Mouse (Mus musculus) liver, embryonic 11.5 days (tissue): ENCODE results near the gene Wdr82. TPM values are rescaled to one million over a fixed set of nuclear protein-coding genes. Genes with fewer than 3 reads are reported as not detected.

ENCODE experiments used
- ATAC-seq: fragments of 200-750 bp; cut with Nextera tagmentation; replicated peaks from 2 replicates; pipeline ENCODE4 v1.8.0; 2017; ENCODE audit warnings: moderate number of reproducible peaks, mild to moderate bottlenecking, moderate TSS enrichment, moderate library complexity; ENCODE audit not compliant: low FRiP score
- DNase-seq: peaks from one replicate; pipeline ENCODE4 v3.0.0-alpha.2; 2017; ENCODE audit warnings: low spot score
- H3K27ac ChIP-seq: fragments of 300-500 bp; sonication (generic); 2 replicates; pipeline ENCODE4 v1.5.1; 2014; ENCODE audit warnings: mild to moderate bottlenecking, low read depth, low read length, control low read depth
- H3K27me3 ChIP-seq: fragments of 300-500 bp; sonication (generic); replicated peaks from 2 replicates; pipeline ENCODE4 v1.6.1; 2014; ENCODE audit warnings: low read length, mixed read lengths; ENCODE audit not compliant: control insufficient read depth, insufficient read depth
- H3K36me3 ChIP-seq: fragments of 300-500 bp; sonication (generic); 2 replicates; pipeline ENCODE4 v1.6.1; 2014; ENCODE audit warnings: mild to moderate bottlenecking, low read length, moderate library complexity, mixed read lengths; ENCODE audit not compliant: control insufficient read depth, insufficient read depth
- H3K4me1 ChIP-seq: fragments of 300-500 bp; sonication (generic); replicated peaks from 2 replicates; pipeline ENCODE4 v1.6.1; 2014; ENCODE audit warnings: low read length, mixed read lengths; ENCODE audit not compliant: control insufficient read depth, insufficient read depth
- H3K4me2 ChIP-seq: fragments of 300-500 bp; sonication (generic); 2 replicates; pipeline ENCODE4 v1.6.1; 2014; ENCODE audit warnings: mild to moderate bottlenecking, control low read depth, moderate library complexity
- H3K4me3 ChIP-seq: fragments of 300-500 bp; sonication (generic); 2 replicates; pipeline ENCODE4 v1.5.1; 2014; ENCODE audit warnings: low read depth, low read length, control low read depth
- H3K9ac ChIP-seq: fragments of 300-500 bp; sonication (generic); 2 replicates; pipeline ENCODE4 v1.6.1; 2014; ENCODE audit warnings: low read depth, low read length, control low read depth
- H3K9me3 ChIP-seq: fragments of 300-500 bp; sonication (generic); 2 replicates; pipeline ENCODE4 v1.6.1; 2016; ENCODE audit warnings: low read length, inconsistent platforms, mixed read lengths; ENCODE audit not compliant: control insufficient read depth
- WGBS: fragments of 180-500 bp; shearing (Covaris S2); extraction: QIAGEN DNeasy Blood & Tissue Kit; methylation state at CpG from one replicate; pipeline ENCODE4 v1.1.7; 2014; 5-methylcytosine and 5-hydroxymethylcytosine counted together
- polyA plus RNA-seq: library from polyadenylated mRNA; unstranded; fragments of >200 nt; fragmentation: Nextera tagmentation; extraction: Ambion mirVana; gene quantifications from 2 replicates; pipeline ENCODE4 v1.2.1, GENCODE M21; 2014

Gene Wdr82
- polyA plus RNA-seq, 1 experiment from 2014 or later: 18.8 TPM

DNA sequence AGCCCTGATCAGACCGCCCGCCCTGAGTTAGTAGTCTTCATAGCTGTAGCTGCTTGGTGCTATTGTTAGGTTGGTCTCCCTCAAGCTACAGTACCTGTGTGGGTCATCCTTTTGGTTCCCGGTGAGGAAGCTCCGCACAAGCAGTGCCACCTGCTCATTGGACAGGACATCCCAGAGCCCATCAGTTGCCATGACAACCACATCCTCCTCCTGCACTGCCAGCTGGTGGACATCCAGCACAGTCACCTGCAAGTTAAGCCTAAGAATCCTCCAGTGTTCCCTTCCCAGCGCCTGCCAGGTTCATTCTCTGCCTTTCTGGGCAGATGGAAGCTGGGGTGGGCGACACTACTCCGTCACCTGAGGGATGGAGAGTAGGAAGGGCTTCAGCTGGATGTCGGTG lies 25.0 kb downstream of the Wdr82 start:
- ATAC-seq (no peak), DNase-seq (no peak)
- 92% methylated on average over 8 of the region's 8 CpGs for WGBS
- H3K4me2 ChIP-seq: no peak overlapping the region
- H3K27me3 ChIP-seq: no peaks in the 10 kb centered on the region
- H3K9me3 ChIP-seq: no peaks in the 10 kb centered on the region
- H3K4me1 ChIP-seq: peaks cover 11% of the 10 kb centered on the region; the same call in 1 of the 2 replicates
- peaks cover 15% of the 10 kb centered on the region for H3K36me3 ChIP-seq
- H3K9ac ChIP-seq: no peak overlapping the region
- H3K27ac ChIP-seq: no peak overlapping the region
- no peak overlapping the region for H3K4me3 ChIP-seq

DNA sequence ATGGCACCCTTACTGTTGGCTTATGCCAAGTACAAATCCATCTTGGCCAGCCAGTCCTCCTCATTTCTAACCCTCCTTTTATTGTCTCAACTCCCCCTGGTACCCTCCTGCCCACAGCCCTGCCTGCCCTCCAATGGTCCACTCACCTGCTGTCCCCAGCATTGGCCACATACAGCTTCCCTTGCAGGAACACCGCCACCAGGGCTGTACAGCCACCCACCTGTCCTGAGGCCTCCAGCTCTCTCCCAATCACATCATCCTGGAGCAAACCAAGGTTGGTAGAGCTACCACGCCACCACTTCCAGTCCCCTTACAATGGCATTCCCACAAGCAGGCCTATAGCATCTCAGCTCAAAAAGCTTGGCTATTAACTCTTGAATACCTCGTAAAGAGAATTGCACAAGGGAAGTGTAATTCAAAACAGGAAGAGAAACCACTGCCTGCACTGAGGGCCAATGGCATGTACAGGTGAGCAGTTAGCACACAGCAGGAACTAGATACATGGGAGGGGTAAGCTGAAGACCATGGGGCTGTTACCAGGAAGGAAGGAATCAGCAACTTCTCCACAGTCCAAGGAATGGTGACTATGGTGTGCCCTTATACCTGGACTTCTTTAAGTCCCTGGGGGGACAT lies 26.5 kb downstream of the Wdr82 start:
- Histone ChIP-seq H3K36me3 (0 out of 2 replicates have a peak, but pooled peaks cover 6% of the 10 kb centered on the region), H3K9me3 (no peaks in the 10 kb centered on the region), H3K27ac (no peak overlapping the region), H3K4me3 (no peak overlapping the region), H3K27me3 (no peaks in the 10 kb centered on the region), H3K9ac (no peak overlapping the region), H3K4me2 (no peak overlapping the region), H3K4me1 (peaks cover 13% of the 10 kb centered on the region; the same call in 1 of the 2 replicates)
- 85% methylated on average over 3 of the region's 3 CpGs for WGBS
- no peak for ATAC-seq
- no peak for DNase-seq

DNA sequence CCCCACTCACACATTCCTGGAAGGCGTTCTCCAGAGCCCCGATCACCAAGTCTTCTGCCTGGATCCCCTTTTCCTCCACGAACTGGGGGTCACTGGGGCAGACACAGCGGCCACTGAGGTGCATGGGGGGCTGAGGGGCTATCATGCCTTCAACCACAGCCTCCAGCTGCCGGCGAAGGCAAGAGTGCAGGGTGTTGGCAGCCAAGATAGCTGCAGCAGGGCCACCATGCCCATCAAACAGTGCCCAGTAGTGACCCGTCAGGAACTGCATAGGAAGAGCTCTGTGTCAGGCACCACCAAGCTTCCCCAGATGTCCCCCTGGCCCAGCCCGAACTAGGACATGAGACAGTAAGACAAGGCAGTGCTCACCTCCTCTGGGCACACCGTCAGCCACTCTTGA lies 27.0 kb downstream of the Wdr82 start:
- H3K9me3 ChIP-seq: no peaks in the 10 kb centered on the region
- DNase-seq (no peak), ATAC-seq (no peak)
- H3K9ac ChIP-seq: no peak overlapping the region
- WGBS: 85% methylated on average over 9 of the region's 9 CpGs
- 0 out of 2 replicates have a peak overlapping the region, but pooled peaks have one; percentile 12 for H3K4me3 ChIP-seq
- H3K27ac ChIP-seq: no peak overlapping the region
- H3K27me3 ChIP-seq: no peaks in the 10 kb centered on the region
- 0 out of 2 replicates have a peak, but pooled peaks cover 3% of the 10 kb centered on the region for H3K36me3 ChIP-seq
- peak overlapping the region; percentile 69; the same call in 1 of the 2 replicates for H3K4me2 ChIP-seq
- peaks cover 15% of the 10 kb centered on the region; the same call in 1 of the 2 replicates for H3K4me1 ChIP-seq

DNA sequence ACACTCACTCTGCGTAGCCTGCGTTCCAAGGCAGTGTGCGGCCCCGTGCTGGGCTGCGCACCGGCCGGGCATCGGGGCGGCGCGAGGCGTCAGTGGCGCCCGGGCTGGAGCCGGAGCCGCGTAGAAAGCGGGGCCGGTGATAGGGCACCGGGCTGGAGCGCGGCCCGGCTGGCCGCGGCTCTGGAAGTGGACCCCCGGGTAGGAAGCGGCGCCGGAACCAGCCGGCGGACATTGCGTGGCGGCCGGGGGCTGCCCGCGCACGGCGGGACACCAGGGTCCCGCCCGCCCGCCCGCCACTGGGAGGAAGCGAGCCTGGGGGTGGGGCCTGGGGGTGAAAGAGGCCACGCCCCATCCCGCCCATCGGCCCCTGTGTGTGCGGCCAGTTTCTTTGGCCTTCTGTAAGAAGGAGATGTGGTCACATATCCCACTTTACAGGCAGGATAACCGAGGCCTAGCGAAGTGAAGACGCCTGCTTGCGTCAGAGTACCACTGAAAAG lies 28.3 kb downstream of the Wdr82 start:
- peak overlapping the region; percentile 75 for H3K4me3 ChIP-seq
- no peaks in the 10 kb centered on the region for H3K36me3 ChIP-seq
- peak; percentile 74 for ATAC-seq
- H3K9ac ChIP-seq: peak overlapping the region; percentile 75
- no peaks in the 10 kb centered on the region for H3K27me3 ChIP-seq
- peaks cover 23% of the 10 kb centered on the region for H3K4me1 ChIP-seq
- 0% methylated on average over 49 of the region's 51 CpGs for WGBS
- peak; percentile 84 for DNase-seq
- peak overlapping the region; percentile 47; the same call in 1 of the 2 replicates for H3K27ac ChIP-seq
- peak overlapping the region; percentile 69 for H3K4me2 ChIP-seq
- no peaks in the 10 kb centered on the region for H3K9me3 ChIP-seq

DNA sequence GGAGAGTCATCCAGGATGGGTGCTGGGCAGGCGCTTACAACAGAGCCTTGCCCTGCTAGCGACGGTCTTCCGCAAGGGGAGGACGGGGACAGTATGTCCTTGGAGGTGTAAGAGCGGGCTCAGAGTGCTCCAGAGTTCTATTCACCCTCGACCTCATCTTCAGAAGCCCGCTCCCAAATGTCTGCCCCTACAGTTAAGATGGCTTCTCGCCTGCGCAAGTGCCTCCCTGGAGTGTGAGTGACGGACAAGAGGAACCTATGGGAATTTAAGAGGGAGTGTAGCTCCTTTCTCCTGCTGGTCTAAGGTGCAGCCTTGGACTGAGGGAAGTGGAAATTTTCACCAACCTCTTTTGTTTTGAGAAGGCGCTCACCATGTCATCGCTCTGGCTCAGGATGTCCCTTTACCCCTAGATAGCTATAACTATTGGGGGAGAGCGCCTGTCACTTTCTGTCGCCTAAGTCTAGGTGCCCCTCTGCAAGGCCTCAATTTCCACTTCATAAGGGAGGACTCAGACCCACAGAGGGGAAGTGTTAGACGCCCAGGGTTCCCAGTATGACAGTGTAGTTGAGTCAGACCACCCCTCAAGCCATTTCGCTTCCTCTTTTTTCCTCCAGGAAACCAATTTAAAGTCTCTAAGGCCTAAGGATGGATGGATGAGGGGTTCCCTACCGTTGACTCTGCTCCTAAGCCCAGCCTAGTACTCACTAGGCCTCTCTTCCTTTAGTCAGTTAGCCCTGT lies 29.0 kb downstream of the Wdr82 start, which contains the start of gene Ppm1m:
Gene Ppm1m, minus strand, starts transcription at position 212 of the 738 bp plus-strand sequence.
- no peak; the same call in 1 of the 2 replicates for ATAC-seq
- H3K9ac ChIP-seq: peak within 1 kb of the TSS; percentile 75
- no peaks in the 10 kb centered on the region for H3K27me3 ChIP-seq
- H3K9me3 ChIP-seq: no peaks in the 10 kb centered on the region
- H3K27ac ChIP-seq: peak within 1 kb of the TSS; percentile 47
- peak within 1 kb of the TSS; percentile 75 for H3K4me3 ChIP-seq
- DNase-seq: no peak
- 38% methylated on average over 18 of the region's 18 CpGs for WGBS
- H3K36me3 ChIP-seq: no peaks in the 10 kb centered on the region
- H3K4me2 ChIP-seq: peak within 1 kb of the TSS; percentile 69
- H3K4me1 ChIP-seq: peaks cover 30% of the 10 kb centered on the region

DNA sequence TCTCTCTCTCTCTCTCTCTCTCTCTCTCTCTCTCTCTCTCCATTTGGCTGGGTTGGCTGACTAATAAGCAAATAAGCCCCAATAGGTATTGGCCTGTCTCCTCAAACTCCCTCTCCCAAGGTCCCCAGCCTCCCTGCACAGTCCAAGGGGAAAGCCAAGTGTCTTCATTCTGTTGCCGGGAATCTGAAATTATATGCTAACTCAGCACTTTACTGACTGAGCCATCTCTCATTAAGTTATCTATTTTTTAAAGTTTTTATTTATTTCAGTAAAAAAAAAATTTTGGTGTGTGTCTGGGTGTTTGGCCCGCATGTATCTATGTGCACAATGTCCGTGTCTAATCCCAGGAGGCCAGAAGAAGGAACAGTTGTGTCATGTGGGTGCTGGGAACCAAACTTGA lies 31.2 kb downstream of the Wdr82 start:
- peaks cover 31% of the 10 kb centered on the region for H3K4me1 ChIP-seq
- peak overlapping the region; percentile 73 for H3K4me3 ChIP-seq
- 84% methylated on average over 3 of the region's 3 CpGs for WGBS

DNA sequence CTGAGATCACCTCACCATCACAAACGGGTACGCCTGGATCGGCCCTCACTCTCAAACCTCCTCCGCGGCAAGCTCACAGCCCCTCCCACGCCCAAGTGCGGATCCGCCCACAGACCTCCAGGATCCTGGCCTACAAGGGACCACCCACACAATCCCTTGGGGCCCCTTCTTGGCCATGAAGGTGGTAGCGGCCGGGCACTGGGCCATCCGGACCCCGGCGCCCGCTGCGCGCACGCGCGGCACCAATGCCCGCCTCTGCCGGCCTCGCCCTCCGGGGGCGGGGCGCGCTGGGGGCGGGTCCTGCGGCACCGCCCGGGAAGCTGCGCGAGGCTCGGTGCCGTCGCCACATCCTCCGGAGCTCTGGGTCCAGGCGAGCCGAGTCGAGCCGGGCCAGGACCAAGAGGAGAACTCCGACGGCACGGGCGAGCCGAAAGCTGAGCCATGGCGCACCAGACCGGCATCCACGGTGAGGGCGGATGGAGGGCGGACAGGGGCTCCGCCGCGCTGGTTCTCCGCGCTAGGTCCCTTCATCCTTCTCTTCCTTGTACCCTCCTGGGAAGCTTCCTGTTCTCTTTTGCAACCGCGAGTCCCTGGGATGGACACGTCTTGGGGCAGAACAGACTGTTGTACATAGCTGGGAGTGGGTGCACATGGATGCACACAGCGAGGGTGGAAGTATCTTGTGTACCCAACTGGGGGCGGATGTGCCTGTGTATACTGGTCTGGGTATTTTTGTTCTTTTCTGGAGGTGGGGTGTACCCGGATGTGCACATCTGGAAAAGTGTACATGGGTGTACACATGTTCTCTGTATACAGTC lies 32.3 kb downstream of the Wdr82 start, which contains the start of gene Twf2:
Gene Twf2, plus strand, starts transcription at position 290 of the 818 bp plus-strand sequence.
- peak within 1 kb of the TSS; percentile 92 for H3K4me2 ChIP-seq
- 1% methylated on average over 60 of the region's 61 CpGs for WGBS
- H3K27me3 ChIP-seq: no peaks in the 10 kb centered on the region
- H3K27ac ChIP-seq: peak within 1 kb of the TSS; percentile 62
- H3K9me3 ChIP-seq: no peaks in the 10 kb centered on the region
- H3K36me3 ChIP-seq: no peaks in the 10 kb centered on the region; the same call in 1 of the 2 replicates
- H3K4me3 ChIP-seq: peak within 1 kb of the TSS; percentile 73
- H3K9ac ChIP-seq: peak within 1 kb of the TSS; percentile 78
- ATAC-seq (peak; percentile 84), DNase-seq (peak; percentile 91)
- peaks cover 28% of the 10 kb centered on the region for H3K4me1 ChIP-seq

More for the DNA sequence above, 31.2 kb downstream of the Wdr82 start:
- Histone ChIP-seq H3K9ac (peak overlapping the region; percentile 17; the same call in 1 of the 2 replicates), H3K27ac (no peak overlapping the region), H3K36me3 (no peaks in the 10 kb centered on the region), H3K4me2 (peak overlapping the region; percentile 92), H3K27me3 (no peaks in the 10 kb centered on the region), H3K9me3 (no peaks in the 10 kb centered on the region)
- DNase-seq (no peak), ATAC-seq (no peak)
